Mouse (Mus musculus): ENCODE data around the gene Ropn1.
A peak's percentile ranks its signal among the peaks of the same experiment; 100 is the strongest.
"Not testable (repeated sequence)": the region's sequence is repeated elsewhere in the genome, so short reads cannot be mapped to it uniquely, and the experiment has no call there.

Ropn1 gene

DNA sequence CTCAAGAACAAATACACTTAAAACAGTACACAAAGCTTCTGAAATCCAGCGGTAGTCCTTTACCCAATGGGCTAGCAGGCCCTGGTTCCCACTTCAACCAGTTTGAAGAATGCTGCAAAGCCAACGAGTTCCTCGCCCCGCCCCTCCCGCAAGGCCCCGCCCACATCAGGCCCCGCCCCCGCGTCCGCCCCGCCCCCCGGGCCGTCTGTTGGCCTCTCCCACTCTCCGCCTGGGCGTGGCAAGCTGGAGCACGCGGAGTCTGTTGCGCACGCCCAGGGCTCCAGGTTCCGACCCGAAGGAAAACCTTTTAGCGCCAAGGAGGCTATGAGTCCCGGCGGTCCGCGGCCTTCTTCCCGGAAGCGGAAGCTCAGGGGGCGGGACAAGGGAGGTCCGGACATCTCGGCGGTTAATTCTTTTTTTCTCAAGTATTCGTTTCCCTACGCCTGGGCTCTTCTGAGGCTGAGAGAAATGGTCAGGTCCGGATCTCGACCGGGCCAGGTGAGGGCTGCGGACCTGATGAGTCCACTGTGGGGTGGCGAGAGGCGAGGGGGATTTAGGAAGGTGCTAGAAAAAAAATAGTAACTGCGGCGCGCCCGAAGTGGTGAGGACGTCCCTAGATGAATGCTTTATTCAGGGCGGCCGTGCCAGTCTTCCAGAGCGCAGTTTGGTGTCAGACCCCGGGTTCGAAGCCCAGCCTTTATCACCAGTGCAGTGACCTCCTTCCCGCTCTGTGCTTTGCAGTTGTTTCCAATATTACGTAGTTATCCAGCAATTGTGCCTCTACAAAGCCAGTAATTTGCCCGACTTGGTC lies 40.8 kb downstream of the Ropn1 start, which contains the start of gene Ccdc14:
Gene Ccdc14, plus strand, starts transcription at position 283 of the 811 bp plus-strand sequence.
- peak; percentile 91 for DNase-seq (ENCODE audit: low spot score)

DNA sequence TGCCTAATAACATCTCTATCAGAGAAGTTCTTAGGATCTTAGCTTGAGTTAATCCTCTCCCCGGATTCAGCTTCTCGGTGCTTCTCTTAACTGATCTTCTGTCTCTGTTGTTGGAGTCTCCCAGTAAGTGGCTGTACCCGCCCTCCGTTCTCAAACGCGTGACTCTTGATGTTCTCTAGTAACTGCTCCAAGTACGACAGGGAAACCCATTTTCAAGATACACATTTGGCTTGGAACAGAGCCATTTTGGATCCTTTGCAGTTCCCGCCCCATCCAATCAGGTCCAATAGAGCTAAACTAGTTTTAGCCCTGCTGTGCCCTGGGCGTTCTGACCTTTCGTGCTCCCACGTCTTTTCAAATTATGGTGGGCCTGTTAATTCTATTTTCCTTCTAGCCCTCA lies 41.4 kb downstream of the Ropn1 start:
- no peak for DNase-seq (ENCODE audit: low spot score)

DNA sequence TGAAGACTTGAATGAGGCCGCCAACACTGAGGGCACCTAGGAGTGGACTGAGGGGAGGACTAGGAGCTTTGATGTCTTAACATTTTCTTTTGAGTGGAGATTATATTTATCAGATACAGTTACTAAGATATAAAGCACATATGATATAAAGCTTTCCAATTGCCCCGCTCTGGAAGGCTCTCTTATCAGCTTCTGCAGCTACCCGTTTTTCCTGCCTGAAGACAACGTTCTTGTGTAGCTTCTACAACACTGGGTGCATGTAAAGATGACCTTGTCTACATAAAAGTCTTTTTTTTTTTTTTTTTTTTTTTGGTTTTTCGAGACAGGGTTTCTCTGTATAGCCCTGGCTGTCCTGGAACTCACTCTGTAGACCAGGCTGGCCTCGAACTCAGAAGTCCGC lies 44.8 kb downstream of the Ropn1 start:
- no peak for DNase-seq (ENCODE audit: low spot score)

DNA sequence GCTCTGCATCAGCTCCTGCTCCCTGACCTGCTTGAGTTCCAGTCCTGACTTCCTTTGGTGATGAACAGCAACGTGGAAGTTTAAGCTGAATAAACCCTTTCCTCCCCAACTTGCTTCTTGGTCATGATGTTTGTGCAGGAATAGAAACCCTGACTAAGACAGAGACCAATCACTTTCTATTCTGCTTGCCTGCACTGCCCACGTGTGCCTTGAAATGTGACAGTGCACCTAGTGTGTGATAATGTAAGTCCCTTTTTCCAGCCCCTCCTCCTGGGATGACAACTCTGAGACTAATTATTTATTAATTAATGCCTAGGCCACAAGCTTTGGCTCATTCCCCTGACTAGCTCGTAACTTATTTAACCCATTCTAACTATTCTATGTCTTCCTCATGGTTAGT lies 49.0 kb downstream of the Ropn1 start:
- not testable (repeated sequence) for DNase-seq (ENCODE audit: low spot score)

DNA sequence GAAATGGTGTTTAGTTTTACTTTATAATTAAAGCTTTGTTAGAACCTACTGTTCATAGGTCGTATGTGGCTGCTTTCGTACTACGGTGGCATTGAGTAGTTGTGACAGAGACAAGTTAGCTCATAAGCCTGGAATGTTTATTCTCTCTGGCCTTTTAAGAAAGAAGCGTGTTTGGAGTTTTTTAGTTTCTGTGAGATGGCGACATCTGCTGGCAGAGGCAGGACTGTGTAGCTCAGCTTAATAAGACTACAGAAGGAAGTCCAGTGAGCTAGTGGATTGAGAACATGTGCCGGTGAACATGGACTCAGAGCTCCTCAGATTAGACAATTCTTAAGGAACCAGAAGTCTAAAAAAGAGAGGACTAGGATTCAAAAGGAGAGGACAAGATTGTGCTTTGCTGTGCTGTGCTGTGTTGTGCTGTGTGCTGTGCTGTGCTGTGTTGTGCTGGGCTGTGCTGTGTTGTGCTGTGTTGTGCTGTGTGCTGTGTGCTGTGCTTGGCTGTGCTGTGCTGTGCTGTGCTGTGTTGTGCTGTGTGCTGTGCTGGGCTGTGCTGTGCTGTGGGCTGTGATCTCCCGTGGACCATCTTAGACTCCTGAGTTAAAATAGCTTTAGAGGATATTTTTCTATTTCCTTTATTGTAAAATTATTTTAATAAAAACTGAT lies 50.6 kb downstream of the Ropn1 start:
- DNase-seq (ENCODE audit: low spot score) = peak; percentile 63

DNA sequence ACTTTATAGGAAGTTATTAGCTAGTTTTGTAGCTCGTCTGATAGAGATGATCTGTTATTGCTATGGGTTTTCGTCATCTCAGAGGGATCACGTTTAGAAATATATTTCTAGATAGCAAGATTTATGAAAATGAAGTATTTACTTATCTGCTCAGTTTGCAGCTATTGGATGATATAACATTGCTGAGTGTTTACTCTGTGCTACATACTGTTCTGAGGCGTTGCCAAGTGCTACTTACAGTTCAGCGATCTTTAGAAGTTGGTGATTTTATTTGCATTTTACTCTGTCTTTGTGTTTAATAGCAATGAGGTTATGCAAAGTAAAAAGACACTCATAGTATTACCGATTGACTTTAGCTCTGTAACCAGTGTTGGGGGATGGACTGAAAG lies 51.1 kb downstream of the Ropn1 start:
- no peak for DNase-seq (ENCODE audit: low spot score)

DNA sequence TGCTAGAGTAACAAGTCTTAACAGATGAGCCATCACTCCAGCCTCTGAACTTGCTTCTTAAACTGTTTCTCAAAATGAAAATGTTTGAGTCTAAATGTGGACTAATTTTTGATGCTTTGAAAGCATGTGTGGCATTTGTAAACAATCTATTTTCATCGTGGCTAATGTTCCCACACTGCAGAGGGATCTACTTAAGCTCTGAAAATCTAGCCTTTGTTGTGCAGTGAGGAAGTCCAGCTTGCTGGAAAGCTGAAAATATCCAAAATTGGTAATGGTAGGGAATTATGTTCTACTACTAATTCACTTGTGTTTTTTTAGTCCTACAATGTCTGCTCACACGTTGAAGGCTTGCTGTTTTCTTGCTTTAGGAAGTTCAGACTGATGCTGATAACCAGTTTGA lies 56.3 kb downstream of the Ropn1 start:
- no peak for DNase-seq (ENCODE audit: low spot score)

DNA sequence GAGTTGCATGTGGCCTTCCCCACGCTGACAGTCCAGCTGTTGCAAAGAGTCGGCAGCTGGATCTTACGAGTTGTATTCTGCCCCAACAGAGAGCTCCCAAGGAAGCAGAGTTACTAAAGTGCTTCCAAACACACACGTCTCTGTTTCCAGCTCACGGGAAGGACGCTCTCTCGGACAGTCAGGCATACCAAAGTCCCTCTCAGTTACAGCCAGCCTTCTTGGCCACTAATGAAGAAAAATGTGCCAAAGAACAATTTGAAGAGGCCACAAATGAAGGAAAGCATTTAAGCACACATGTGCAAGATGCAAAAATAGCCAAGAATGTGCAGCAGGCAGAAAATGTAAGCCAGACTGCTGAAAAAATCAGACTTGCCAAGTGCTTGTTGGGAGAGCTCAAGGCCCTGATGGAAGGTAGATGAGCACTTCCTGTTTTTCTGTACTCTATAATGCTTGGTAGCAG lies 56.8 kb downstream of the Ropn1 start:
- no peak for DNase-seq (ENCODE audit: low spot score)

DNA sequence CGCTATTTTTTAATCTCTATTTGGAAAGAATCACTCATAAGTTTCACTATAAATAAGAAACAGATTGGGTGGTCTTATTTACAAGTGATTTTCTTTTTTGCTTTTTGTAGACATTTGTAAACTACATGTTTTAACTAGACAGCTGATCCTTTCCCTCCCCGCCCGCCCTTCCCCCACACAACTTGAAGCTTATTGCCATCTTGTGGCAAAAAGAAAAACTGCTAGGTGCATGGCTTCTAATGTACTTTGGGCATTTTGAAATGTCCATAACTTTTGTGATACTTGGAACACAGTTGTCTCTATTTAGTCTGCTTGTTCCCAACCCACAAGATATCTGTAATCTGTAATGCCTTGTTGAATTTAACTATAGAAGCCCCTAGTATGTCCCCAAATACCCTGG lies 61.8 kb downstream of the Ropn1 start:
- DNase-seq (ENCODE audit: low spot score) = no peak

DNA sequence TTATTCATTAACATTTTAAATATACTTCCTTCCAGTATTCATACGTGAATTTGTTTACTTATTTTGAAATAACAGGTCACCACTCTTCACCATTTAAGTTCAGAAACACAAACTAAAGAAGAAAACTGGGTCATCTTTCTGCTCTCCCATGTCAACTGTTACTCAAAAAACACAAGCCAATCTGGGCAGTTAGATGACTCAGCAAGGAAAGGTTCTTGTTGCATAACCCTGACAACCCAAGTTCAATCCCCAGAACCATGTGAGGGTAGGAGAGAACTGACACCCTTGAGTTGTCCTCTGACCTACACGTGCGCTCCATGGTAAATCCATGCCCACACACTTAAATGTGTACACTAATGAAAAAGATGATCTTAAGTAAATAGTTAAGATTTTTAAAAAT lies 75.4 kb downstream of the Ropn1 start:
- DNase-seq (ENCODE audit: low spot score) = no peak
